Mouse (Mus musculus): Measurements from ENCODE around the gene Tenm3. TPM values are rescaled to one million over a fixed set of nuclear protein-coding genes. Genes with fewer than 3 reads are reported as not detected.
A peak's percentile ranks its signal among the peaks of the same experiment; 100 is the strongest.

The Tenm3 gene
- total RNA-seq, 2 experiments from 2014 or later, result 32.8 to 36.5 TPM

GRCm38 (mm10) chr8:48458373-48458772 lies 385.4 kb downstream of the Tenm3 start:
- DNase-seq (ENCODE audit: low spot score in 2 of 2), result peak in 1 of 2 experiments; percentile 19

GRCm38 (mm10) chr8:48456328-48457124 lies 387.2 kb downstream of the Tenm3 start:
- no peak for DNase-seq (ENCODE audit: low spot score in 2 of 2)

- peak in 1 of 2 experiments; percentile 18 for DNase-seq (ENCODE audit: low spot score in 2 of 2)
Observed at GRCm38 (mm10) chr8:48451247-48451635, 392.5 kb downstream of the Tenm3 start.

- DNase-seq (ENCODE audit: low spot score in 2 of 2), result peak in 1 of 2 experiments; percentile 17
Observed at GRCm38 (mm10) chr8:48450397-48451246, 393.1 kb downstream of the Tenm3 start.

- no peak for DNase-seq (ENCODE audit: low spot score in 2 of 2)
Observed at GRCm38 (mm10) chr8:48449625-48450024, 394.1 kb downstream of the Tenm3 start.

GRCm38 (mm10) chr8:48445690-48446089 lies 398.1 kb downstream of the Tenm3 start:
- no peak for DNase-seq (ENCODE audit: low spot score in 2 of 2)

- no peak for DNase-seq (ENCODE audit: low spot score in 2 of 2)
Observed at GRCm38 (mm10) chr8:48439491-48439890, 404.3 kb downstream of the Tenm3 start.

GRCm38 (mm10) chr8:48437523-48438207 lies 406.1 kb downstream of the Tenm3 start:
- DNase-seq (ENCODE audit: low spot score in 2 of 2), result peak in 1 of 2 experiments; percentile 1

- no peak for DNase-seq (ENCODE audit: low spot score in 2 of 2)
Observed at GRCm38 (mm10) chr8:48425101-48425500, 418.6 kb downstream of the Tenm3 start.

GRCm38 (mm10) chr8:48417714-48418113 lies 426.0 kb downstream of the Tenm3 start:
- no peak for DNase-seq (ENCODE audit: low spot score in 2 of 2)

- DNase-seq (ENCODE audit: low spot score in 2 of 2), result no peak
Observed at GRCm38 (mm10) chr8:48410916-48411315, 432.8 kb downstream of the Tenm3 start.

GRCm38 (mm10) chr8:48400572-48400972 lies 443.2 kb downstream of the Tenm3 start:
- DNase-seq (ENCODE audit: low spot score in 2 of 2), result no peak

- no peak for DNase-seq (ENCODE audit: low spot score in 2 of 2)
Observed at GRCm38 (mm10) chr8:48385833-48386232, 457.9 kb downstream of the Tenm3 start.

GRCm38 (mm10) chr8:48380035-48380434 lies 463.7 kb downstream of the Tenm3 start:
- DNase-seq (ENCODE audit: low spot score in 2 of 2), result no peak

- peak in 1 of 2 experiments; percentile 24 for DNase-seq (ENCODE audit: low spot score in 2 of 2)
Observed at GRCm38 (mm10) chr8:48376774-48377173, 467.0 kb downstream of the Tenm3 start.

GRCm38 (mm10) chr8:48375183-48375582 lies 468.6 kb downstream of the Tenm3 start:
- no peak for DNase-seq (ENCODE audit: low spot score in 2 of 2)

- DNase-seq (ENCODE audit: low spot score in 2 of 2), result no peak
Observed at GRCm38 (mm10) chr8:48373404-48373803, 470.3 kb downstream of the Tenm3 start.

- no peak for DNase-seq (ENCODE audit: low spot score in 2 of 2)
Observed at GRCm38 (mm10) chr8:48367164-48367563, 476.6 kb downstream of the Tenm3 start.

GRCm38 (mm10) chr8:48356849-48357248 lies 486.9 kb downstream of the Tenm3 start:
- no peak for DNase-seq (ENCODE audit: low spot score in 2 of 2)

GRCm38 (mm10) chr8:48353458-48353857 lies 490.3 kb downstream of the Tenm3 start:
- DNase-seq (ENCODE audit: low spot score in 2 of 2), result no peak

GRCm38 (mm10) chr8:48348901-48349300 lies 494.9 kb downstream of the Tenm3 start:
- no peak for DNase-seq (ENCODE audit: low spot score in 2 of 2)

All from gastrocnemius, postnatal 4 days (tissue).